Mouse (Mus musculus) 3134 (cell line): ENCODE data around the gene Tmem123.

Experiments used
- DNase-seq: peaks from one replicate; pipeline ENCODE4 v3.0.0-alpha.2; 2011; ENCODE audit warnings: low spot score; ENCODE audit not compliant: insufficient read length; ENCODE audit errors: extremely low read depth

Gene Tmem123

DNA sequence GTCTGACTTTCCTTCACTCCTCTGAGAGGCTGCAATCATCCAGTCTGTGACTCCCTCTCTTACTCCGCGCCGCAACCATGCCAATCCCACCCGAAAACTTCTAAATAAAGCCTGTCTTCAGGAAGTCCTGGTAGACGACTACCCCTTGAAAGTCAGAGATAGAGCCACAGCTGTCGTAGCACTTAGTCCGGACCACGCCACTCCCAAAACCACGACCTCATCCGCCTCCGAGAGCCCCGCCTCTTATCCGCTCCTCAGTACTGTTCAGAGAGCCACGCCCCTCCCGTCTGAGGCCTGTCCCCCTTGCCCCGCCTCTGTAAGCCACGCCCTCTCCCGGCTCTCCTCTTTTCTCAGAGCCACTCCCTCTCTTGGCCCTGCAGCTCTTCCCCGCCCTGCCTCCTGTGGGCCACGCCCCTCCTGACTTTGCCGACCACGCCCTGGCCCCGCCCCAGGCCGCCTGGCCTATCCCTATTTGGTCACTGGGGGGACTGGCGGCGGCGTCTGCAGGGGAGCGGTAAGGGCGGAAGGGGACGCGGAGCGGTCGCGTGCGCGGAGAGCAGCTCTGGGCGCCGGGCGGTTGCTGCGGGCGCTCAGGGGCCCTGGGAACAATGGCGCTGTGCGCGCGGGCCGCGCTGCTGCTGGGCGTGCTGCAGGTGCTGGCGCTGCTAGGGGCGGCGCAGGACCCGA is at the start of gene Tmem123:
Gene Tmem123, plus strand, starts transcription at position 428 of the 687 bp plus-strand sequence.
- DNase-seq = peak; percentile 98

DNA sequence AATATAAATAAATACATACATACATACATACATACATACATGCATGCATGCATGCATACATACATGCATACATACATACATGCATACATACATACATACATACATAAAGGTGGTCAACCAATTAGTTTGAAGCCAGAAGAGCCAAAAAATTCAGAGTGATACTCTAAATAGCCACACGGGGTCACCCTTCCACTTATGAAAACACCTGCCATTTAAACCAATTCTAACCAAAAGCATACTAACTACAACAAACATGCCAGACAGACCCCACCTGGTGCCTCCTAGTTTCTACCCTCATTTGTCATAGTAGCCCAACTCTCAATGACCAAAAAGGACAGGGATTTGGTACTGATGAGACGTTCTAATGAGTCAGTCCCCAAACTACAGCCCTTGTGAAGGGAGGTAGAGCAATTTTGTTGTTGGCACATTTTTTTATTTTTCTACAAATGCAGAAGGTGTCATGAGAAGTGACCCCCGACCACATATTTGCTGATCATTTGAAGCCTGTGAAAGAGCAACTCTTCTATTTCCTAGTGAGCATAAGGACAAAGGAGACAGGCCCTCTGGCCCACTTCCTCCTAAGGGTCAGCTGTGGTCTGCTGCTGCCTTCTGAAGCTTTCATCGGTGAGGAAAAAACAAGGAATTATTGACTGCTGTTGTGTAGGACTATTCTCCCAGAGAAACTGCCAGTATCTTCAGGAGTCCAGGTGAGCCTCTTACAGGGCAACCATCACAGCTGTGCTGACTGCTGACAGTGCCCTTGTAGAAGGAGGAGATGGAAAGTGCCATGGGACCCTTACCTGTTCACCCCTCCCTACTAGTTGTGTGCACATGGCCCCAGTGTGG is 49.6 kb upstream of the Tmem123 start:
- DNase-seq = no peak

DNA sequence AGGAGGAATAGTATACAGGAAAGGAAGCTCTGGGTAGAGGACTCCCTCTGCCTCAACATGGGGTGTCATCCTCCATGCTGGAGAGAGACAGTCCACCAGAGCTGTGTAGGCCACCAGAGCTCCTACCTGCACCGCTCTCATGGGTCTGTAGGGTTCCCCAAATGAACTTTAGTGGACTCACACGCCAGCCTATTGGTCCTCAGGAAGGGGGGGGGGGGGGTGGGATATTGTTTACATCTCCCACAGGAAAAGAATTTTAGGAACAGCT is 49.0 kb upstream of the Tmem123 start:
- no peak for DNase-seq

DNA sequence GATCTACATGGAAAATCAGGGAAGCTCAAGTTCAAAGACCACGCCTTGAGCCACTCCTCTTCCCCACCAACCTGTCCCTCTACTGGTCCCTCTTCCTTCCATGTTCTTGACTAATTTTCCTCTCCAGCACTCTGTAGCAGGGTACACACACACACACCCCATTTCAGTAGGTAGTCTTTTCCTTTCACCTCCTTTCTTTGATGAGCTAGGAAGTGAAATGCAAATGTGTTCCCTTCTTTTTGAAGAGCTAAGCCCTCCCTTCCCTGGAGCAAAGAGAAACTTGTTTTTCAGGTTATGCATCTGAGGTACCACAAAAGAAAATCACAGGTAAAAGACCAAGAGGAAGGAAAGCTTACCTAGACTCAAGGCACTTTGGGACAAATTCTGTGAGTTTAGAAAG is 42.3 kb upstream of the Tmem123 start:
- no peak for DNase-seq

DNA sequence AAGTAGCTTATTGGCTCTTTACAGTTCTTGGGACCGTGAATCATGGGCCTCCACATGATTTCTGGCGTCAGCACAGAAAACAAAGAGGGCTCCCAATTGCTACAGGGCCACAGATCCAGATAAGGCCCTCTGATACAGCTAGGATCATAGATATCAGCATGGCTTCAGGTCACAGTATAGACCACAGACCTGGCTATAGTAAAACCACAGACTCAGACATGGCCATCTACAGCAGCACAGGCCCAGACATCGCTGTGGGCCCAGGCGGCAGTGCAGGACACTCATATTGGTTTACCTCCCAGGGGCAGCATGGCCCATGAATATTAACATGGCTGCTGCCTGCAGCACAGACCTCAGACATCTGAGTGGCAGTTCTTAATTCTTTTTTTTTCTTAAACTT is 34.8 kb upstream of the Tmem123 start:
- no peak for DNase-seq

DNA sequence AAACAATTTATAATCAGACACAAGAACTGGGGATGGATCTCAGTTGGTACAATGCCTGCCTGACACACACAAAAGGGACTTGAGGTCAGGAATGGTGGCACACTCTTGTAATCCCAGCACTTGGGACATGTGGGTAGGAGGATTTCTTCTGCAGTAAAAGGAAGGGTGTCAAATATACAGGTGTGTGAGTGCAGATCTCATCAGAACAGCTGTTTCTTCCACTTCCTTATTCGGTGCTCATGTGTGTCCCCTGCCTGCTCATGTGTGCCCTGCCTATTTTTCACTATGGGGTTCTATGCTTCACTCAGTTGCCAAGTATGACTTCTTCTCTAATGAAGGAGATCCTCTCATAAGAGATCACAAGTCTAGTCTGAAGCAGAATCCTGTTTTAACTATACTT is 21.1 kb upstream of the Tmem123 start:
- no peak for DNase-seq

DNA sequence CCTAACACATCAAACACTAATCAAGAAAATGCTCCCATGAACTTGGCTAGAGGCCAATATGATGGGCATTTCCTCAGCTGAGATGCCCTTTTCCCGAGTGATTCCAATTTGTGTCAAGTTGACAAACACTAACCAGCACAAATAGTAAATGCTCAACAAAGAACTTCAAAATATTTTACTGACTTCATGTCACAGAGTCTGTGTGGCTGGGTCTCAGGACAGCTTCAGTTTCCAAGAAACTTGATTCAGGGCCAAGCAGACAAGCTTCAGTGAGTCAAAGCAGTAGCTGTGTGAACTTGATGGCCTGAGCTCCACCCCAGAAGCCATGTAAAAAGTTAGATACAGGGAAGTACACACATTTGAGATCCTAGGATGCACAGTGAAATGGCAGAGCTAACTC is 19.7 kb upstream of the Tmem123 start:
- DNase-seq = no peak

DNA sequence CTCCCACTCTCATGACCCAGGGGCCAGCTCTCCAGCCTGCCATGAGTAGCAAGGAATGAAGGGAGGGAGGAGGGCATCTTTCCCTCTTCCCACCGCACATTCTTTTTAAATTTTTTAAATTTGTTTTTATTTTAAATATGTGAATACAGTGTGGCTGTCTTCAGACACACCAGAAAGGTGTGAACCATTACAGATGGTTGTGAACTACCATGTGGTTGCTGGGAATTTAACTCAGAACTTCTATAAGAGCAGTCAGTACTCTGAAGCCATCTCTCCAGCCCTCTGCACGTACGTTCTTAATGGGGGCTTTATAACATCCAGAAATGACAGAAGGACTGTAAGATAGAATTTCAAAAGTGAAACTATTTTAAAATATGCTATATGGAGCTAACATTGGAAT is 15.0 kb upstream of the Tmem123 start:
- no peak for DNase-seq

DNA sequence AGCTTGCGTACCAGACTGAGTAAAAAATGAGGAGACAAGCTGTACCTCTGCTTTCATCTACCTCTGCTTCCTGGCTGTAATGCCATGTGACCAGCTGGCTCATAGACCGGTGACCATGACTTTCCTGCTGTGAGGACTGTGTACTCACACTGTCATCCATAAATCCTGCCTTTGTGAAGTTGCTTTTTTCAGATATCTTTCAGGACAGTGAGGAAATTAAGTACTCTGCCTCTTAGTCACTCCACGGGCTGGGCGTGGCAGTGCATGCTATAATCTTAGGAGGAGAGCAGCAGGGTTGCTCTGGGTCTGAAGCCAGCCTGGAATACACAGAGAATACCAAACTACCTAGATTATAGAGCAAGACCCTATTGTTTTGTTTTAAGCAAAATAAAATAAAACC is 14.3 kb upstream of the Tmem123 start:
- no peak for DNase-seq

DNA sequence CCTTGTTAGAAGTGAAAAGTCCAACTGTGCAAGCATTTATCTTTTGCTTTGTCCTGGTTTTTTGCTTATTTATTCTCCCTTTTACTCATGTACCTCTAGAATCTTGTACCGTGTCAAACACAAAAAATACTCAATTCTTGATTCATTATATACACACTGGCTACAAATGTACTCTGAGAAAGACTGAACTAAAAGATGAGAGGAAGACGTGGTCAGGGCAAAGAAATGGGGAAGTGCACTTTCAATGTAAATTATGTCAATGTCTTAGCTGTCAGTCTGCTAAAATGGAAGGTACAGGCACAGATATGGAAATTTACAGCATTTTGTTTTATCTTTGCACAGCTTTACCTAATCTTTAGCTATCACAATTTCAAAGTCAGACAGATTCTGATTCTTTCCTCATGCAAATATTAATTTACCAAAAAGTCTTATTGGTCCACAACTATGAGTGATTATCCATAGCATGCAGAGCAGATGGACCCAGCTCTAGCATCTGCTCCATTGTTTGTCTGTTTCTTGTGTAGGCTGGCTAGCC is 7.9 kb upstream of the Tmem123 start:
- DNase-seq = no peak

DNA sequence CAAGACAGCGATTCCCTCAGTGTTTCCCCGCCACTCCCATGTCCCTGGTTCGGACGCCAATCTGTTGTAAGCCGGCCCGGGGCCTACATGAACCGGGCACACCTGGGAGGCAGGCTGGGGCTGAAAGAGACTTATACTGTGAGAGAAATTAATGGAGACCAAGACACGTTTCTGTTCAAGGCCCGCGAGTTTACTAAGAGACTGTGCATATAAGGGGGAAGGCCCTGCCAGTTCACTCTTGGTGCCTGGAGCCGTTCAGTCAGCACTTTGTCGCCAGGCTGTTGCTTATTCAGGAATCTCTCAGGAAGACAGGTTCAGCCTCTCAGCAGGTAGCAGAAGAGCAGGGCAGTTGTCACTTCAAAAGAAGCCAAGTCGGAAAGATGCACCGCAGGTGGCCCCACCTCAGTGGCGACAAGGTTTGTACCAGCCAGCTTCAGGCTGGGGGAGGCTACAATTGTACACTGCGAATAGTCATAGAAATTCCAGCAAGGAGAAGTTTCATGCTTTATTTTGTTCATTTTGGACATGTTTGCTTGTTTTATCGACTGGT is 1.9 kb upstream of the Tmem123 start:
- DNase-seq = no peak

DNA sequence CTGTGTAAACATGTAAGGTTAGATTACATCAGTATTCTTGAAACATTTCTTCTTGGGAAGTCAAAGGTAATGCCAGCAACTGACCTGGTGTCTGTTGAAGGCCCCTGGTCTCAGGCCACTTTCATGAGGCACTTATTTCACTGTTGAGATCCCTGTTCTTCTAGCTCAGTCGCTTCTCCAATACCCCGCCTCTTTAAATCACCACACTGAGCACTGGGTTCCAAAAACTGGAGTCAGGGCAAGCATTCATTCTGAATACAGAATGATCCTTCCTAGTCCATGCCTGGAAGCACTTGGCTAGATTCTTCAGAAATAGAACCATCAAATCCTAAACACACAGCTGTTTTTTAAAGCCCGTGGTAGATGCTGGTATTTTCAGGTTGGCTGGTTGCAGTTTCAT is 1.1 kb upstream of the Tmem123 start:
- no peak for DNase-seq

DNA sequence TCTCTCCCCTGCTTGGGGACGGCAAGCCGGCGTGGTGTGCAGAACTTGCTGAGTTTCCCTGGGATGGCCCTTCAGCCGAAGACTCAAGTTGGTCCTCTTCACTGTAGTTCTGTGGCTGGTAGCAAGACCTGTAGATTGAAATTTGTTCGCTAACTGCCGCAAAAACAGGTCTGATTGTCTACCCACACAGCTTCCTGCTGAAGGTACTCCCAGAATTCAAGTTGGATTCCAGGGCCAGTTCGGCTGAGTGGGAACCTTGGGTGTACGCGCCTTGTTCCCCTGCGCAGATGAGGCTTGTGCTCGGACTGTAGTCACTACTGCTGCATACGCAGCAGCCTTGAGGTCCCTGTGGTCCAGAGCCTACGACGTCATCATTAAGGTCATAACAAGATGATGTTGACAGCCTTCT is 626 bp downstream of the Tmem123 start:
- DNase-seq = no peak

DNA sequence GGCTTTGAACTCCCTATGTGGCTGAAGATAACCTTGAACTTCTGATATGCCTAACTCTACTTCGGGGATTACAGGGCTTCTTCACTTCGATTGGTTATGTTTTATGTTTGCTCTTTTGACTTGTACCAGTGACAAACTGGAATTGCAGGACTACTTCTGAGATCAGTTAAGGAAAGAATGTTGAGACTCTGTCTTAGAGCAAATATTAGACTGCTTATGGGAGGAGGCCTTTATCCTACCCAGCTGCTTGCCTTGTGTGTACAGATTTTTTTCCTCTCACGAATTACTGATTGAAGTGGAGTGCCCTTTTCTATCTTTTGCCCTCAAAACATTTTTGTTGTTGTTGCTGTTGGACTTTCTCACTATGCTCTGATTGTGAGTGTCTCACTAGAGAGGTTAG is 1.4 kb downstream of the Tmem123 start:
- no peak for DNase-seq

DNA sequence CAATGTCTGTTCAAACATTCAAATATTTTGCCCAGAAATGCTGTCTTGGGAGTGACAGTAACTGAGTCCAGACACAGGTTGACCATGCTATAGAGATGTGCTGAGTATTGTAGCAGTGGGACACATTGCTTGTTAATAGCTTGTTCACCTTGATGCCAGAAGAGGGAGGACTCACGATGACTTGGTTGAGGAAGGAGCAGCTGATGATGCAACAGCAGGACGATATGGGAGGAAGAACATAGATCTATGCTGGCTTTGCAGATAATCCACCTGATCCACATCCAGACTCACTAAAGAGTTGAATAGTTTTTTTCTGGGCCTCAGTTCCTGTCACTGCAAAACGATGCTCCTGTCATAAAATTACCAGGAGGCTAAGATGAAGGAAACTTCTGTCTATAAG is 2.7 kb downstream of the Tmem123 start:
- no peak for DNase-seq

DNA sequence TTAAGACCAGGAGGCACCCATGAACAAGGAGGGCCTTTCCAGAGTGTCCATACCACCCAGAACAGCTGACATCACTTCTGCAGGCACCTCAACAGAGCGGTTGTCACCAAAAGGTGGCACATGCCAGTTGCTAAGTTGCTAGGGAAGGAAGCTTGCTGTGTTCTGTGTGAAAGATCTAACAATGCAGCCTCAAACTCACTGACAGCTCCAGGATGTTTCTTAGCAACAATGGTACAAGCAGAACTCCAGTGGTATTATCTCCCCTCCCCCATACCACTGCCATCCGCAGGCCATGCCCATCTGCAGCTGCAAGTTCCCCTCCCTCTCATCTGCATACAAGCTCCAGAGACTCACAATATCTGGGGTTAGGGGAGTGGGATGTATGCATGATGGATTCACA is 3.7 kb downstream of the Tmem123 start:
- no peak for DNase-seq

DNA sequence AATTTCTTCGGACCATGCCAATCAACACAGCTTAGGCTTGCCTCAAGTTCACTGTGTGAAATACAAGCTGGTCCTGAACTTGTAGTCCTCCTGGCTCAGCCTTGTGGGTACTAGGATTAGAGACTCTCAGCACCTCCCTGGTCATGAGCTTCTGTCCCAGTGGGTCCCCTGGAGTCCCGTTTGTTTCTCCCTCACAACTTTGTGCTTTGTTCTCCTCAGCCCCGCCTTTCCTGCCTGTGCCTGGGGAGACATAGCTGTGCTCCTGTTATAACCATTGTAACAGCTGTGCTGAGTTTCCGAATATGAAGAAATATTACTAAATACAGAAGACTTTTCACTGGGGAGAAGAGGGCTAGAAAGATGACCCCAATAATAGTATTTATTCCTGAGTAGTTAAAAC is 5.2 kb downstream of the Tmem123 start:
- no peak for DNase-seq

DNA sequence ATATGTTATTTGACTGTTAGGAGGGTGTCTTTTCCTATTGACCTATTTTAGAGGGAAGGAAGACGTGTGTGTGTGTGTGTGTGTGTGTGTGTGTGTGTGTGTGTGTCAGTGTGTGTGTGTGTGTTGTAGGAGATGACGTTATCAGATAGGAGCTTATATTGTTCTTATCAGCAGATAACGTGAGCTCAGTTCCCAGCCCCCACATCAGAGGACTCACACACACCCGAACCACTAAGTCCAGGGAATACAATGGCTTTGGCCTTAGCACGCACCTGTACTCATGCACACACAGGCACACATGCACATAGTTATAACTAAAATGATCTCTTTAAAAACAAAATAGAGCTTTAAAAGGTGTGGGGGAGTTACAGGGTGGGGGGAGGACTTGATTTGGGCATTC is 5.7 kb downstream of the Tmem123 start:
- no peak for DNase-seq

DNA sequence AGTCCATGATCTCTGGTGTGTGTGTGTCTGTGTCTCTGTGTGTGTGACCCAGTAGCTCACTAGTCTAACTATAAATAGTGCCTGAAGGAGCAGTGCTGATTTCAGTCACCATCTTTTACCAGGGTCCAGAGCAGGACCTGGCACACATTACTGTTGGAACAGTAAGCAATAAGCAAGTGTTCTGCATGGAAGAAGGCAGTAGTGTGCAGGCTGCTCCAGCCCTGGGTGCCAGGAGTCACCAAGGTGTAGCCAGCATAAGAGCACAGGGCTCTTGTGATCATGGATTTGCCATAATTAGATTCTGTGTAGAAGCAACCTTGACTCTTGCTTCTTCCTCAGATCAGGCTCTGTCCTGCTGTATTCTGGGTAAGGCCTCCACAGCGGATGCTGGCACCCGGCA is 8.5 kb downstream of the Tmem123 start:
- DNase-seq = no peak

DNA sequence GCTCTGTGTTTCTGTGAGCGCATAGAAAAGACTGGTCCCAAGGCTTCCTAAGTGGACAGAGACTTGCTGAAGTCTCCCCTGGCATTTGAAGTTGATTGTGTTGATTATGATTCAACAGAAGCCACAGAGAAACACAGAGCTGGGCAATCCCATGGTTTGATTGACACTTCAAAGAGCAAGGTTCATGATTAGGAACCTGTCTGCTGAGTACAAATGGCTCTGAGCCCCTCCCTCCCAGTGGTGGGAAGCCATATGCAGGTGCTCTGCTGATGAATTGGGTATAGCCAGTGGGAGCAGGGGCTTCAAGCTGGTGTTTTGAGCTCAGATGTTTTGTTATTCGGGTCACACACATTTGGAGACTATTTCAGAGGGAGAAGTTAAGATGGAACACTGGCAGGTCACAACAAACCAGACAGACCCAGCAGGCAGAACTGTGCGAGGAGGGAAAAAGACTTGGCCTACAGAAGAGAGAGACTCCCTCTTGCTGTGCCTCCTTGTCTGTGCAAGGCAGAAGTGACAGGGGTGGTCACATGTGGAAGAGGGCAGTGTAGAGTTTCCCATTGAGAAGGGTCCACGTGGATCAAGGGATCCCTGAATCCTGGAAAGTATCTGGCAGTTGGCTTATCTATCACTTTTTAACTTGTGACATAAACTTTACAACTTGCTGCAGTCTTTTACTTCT is 9.1 kb downstream of the Tmem123 start:
- no peak for DNase-seq

DNA sequence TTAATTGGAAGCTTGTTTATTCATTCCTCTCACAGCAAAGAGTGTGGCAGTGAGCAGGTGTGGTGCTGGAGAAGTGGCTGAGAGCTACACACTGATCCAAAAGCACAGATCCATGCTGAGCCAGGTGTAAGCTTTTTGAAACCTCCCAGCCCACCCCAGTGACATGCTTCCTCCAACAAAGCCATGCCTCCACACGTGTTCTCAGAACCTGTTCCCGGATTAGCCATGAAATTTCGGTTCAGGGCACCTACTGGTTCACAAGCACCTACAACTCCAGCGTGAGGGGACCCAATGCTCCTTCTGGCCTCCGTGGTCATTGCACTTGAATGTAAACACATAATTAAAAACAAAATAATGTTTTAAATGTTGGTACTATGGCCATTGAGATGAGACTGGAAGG is 9.8 kb downstream of the Tmem123 start:
- no peak for DNase-seq
